Mouse (Mus musculus) frontal cortex, postnatal 10 days (tissue): ENCODE results near the gene Cyp21a1.
A peak's percentile ranks its signal among the peaks of the same experiment; 100 is the strongest.
"Not testable (repeated sequence)": the region's sequence is repeated elsewhere in the genome, so short reads cannot be mapped to it uniquely, and the experiment has no call there.

Experiments
- DNase-seq, 2 experiments: peaks; one replicate each; pipeline ENCODE4 v3.0.0; 2022; ENCODE audit warnings: low spot score in 2 of 2, mixed read lengths in 1 of 2

The Cyp21a1 gene

DNA sequence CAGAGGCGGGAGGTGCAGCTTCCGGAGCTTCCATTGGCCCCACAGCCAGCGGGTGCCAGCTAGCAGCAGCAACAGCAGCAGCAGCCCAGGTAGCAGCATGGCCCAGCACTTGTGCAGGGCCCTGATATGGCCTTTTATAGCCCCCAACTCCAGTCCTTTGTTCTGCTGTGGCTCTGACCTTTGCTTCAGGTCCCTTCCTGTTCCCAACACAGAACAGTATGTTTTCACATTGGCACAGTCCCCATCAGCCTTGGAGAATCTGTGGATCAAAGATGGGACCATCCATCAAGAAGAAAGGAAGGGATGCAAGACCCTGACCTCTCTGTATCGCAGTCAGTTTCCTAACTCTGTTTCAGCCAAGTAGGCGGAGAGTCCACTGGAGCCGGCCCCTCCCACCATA, at the start of gene Cyp21a1:
TSS of gene Cyp21a1 (minus strand) at position 261 of the 400 bp plus-strand sequence.
- not testable (repeated sequence) for DNase-seq

DNA sequence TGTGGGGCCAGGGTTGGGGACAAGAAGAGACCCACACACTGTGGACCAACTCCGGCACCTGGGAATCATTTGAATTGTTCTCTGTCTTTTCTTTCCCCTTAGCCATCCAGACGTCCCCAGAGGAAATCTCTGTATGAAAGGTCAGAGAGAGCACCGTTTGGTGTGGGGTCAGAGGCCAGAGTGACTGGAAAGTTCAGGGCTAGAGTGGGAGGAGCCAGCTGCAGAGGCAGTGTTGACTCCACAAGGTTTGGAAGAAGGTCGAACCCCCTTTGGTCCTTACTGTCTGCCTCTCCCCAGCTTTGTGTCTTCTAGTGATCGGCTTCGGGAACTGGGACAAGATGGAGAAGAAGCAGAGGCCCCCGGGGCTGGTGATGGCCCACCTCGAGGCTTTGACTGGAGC, 49.1 kb upstream of the Cyp21a1 start:
- DNase-seq: no peak

DNA sequence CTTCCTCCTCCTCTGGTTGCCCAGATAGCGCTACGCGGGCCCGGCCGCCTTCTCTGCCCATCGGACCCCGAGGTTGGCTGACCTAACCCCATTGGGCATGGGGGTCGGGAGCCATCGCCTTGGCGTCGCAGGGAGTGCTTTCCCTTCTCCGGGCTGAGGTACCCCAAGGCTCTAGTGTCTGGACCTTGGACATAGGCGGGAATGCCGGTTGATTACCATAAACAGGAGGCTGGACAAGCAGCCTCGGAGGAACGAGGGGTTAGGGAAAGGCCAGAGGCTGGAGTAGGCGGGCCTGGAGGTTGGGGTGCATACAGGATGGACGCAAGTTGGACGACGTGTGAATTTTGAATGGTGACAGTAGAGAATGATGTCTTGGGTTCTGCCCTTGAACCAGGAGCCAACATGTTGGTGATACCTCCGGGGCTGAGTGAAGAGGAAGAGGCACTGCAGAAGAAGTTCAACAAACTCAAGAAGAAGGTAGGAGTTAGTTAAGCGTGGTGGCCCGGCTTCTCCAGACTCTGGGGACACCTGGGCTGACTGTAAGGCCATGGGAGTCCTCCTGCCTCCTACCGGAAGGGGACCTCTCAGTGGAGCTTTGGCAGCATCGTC, 46.3 kb upstream of the Cyp21a1 start:
- peak in 1 of 2 experiments; percentile 42 for DNase-seq

DNA sequence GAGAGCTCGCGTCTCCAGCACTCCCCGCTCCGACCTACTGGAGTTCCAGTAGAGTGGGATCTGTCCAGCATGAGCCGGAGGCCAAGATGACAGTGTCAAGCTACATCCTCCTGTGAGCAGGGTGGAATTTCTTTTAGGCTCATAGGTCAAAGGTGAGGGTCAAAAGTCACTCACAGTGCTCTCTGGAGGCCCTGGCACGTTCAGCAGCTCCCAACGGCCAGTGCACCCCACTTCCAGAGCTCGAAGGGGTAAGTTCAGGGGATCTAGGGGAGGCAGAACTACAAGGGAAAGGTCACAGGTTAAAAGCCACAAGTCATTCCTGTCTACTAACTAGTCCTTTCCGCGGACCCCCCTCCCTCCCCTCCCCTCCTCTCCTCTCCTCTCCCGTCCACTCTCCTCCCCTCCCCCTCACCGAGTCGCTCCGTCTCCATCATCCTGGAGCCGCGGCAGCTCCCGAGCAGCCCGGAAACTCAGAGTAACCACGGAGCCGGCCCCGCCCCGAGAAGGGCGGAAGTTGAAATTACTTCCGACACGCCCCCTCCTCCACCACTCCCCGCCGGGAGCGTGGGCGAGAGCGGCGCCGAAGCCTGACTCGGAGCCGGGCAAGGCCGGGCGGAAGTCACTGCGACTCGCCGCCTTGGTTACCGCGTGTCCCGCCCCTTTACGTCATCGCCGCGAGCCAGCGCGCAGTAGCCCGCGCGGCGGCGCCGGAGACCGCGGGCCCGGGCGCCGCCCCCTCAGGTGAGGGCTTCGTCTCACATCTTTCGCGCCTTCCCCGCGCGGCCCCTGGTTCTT, 45.6 kb upstream of the Cyp21a1 start, which contains the start of the genes Skiv2l and Nelfe:
TSS of gene Skiv2l (minus strand) at position 489 of the 795 bp plus-strand sequence.
TSS of gene Nelfe (plus strand) at position 670 of the 795 bp plus-strand sequence.
- peak; percentile 98 for DNase-seq

DNA sequence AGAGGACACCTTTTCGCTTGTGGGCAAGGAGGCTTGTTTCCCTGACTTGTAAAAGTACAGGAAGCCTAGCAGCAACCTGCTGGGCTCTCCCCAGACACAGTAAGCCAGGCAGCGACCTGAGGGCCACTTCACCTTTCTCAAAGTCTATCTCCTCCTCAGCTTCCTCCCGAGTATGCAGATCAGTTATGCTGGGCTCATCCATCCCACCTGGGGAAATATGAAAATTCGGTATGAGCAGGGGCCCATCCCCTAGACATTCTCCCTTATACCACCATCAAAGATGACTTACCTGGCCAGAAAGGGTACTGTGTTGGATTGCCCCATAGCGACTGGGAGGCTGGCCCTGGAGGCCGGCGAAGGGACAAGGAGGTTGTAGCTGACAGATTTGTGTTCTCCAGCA, 43.3 kb upstream of the Cyp21a1 start:
- no peak for DNase-seq

DNA sequence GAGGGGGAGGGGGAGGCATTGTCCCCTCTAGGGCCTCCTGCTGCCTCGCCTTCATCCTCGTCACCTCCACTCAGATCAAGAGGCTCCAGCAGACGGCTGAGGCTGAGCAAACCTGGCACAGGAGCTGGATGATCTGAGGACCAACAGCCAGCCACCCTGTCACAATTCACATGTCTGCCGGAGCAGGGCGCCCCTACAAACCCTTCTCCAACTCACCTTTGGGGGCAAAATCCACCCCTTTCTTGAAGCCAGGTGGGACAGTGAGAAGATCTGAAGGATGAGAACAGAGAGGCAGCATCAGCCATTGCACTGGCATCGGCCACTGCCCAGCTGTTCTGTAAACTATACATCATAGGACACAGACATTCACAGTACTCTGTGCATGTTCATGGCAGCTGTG, 42.8 kb upstream of the Cyp21a1 start:
- no peak for DNase-seq

DNA sequence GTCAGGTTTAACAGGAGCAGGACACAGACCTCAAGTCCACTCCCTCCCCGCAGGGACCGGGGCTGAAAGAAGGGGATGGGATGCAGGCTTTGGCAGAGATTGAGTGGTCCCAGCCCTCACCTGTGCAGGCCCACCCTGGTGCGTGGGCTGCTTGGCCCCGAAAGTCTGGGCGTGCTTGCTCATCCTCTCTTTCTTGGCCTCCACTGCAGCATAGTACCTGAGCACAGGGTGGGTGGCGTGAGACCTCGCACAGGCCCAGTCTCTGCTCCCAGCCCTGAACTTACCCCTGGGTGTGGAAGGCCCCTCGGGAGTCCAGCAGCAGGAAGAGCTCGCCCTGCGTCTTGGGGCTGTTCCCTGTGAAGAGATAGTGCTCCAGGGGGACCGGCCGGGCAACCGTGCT, 40.5 kb upstream of the Cyp21a1 start:
- DNase-seq: no peak

DNA sequence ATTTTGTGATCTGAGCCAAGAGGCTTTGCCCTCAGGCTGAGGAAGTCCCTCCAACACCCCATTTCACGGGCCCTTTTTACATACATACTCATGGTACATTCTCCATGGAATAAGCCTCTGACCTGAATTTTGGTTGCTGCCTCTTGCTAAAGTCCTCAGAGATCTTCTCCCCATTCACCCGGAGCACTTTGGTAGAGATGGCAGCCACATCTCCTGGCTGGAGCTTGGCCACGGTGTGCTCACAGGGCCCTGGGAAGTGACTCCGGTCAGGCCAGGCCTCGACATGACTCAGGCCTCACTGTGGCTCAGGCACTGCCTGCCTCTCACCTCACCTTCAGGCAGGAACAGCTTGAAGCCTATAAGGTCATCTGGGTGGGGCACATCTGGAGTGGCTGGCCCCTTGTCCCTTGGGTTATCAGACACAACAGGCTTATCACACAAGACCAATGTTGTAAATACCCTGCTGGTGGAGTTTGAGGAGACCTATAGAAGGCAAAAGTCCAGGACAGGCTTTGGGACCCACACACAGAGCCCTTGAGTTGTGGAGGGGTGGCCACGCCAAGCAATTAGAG, 36.5 kb upstream of the Cyp21a1 start:
- no peak for DNase-seq

DNA sequence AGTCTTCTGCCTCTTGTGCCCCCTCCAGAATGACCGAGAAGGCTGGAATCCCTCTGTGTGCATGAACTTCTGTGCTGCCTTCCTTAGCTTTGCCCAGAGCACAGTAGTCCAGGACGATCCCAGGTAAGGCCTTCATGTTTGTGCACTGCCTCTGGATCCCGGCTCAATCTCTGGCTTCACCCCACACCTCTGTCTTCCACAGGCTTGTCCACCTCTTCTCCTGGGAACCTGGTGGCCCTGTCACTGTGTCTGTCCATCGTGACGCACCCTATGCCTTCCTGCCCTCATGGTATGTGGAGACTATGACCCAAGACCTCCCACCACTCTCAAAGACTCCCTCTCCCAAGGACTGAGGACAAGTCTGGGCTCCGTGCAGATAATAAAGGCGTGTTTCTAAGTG, 34.4 kb upstream of the Cyp21a1 start:
- DNase-seq: no peak

DNA sequence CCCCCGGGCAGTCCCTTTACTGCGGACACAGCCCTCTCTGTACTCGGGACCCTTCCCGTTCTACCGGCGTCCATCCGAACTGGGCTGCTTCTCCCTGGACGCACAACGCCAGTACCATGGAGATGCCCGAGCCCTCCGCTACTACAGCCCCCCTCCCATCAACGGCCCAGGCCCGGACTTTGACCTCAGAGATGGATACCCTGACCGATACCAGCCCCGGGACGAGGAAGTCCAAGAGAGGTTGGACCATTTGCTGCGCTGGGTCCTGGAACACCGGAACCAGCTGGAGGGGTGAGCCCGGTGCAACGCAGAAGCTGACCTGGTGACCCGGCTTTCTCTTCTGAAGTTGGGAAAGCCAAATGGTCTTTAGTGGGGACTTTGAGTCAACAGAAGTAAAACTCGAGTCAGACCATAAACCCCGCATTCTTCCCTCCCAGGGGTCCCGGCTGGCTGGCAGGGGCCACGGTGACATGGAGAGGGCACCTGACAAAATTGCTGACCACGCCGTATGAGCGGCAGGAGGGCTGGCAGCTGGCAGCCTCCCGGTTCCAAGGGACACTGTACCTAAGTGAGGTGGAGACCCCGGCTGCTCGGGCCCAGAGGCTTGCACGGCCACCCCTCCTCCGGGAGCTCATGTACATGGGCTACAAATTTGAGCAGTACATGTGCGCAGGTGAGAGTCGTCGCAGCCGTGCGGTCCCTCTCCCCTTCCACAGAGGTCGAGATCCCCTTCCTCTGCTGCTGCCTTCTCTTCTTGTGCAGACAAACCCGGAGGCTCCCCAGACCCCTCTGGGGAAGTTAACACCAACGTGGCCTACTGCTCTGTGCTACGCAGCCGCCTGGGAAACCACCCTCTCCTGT, 33.3 kb upstream of the Cyp21a1 start:
- peak in 1 of 2 experiments; percentile 24 for DNase-seq

DNA sequence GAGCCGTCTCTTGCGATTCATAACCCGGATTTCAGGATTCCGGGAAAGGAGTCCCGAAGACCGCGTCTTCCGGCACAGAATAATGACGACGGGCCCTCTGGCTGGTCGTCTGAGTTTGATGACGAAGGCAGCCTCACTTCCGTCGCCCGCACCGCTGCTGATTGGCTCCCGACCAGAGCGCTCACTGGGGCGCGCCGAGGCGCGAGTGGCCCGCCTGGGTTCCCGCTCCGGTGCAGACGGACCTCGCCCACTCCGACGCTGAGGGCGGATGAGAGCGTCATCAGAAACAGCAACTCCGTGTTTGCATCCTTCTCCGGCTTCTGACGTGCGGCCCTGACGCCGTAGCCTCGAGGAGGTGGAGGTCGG, 32.5 kb upstream of the Cyp21a1 start, which contains the start of the genes Stk19 and Dxo:
TSS of gene Stk19 (minus strand) at position 90 of the 366 bp plus-strand sequence.
TSS of gene Dxo (plus strand) at position 164 of the 366 bp plus-strand sequence.
- peak; percentile 95 to 98 for DNase-seq

DNA sequence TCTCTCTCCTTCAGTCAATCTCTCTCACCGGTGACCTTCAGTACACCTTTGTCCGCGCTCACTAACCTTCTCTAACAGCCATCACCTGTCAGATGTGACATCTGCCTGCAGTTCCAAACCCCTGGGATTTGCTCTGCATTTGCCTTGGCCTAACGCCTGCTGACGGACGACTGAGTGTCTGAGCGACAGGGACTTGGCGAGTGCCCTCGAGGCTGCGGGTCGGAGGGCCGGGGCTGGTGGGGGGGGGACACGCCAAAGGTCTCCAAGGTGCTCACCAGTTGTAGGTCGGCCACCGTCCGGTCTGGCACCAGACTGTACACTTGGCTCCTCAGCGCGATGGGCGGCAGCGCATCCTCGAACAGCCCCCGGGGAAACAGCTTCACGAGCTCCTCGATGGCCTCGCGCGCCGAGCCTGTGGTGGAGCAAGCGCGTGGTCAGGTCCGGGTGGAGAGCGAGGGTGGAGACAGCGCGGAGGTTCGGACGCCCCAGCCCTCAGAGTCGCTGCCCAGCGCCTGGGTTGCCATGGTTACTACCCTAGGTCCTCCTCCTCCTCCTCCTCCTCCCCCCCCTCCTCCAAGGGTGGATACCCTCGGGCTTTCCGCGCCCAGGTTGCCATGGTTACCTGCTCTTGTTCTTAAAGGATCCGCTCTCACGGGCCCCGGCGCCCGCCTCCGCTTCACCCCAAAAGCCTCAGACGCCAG, 31.9 kb upstream of the Cyp21a1 start:
- no peak for DNase-seq

DNA sequence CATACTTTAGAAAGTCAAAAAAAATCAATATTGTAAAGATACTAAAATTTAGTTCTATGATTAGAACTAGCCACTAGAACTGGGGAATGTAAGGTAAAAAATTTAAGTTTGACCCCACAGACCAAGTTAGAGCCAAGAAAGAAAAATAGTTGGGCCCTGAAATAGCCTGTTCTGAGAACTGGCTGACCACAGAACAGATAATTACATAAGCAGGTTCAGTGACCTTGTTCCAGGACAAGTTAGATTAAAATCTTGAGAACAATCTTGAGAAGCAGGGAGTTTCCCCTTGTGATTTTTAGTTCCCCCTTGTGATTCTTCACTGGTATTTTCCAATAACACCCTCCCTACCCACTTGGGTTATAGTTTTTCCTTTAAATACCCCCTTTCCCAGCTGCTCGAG, 26.4 kb upstream of the Cyp21a1 start:
- not testable (repeated sequence) for DNase-seq

DNA sequence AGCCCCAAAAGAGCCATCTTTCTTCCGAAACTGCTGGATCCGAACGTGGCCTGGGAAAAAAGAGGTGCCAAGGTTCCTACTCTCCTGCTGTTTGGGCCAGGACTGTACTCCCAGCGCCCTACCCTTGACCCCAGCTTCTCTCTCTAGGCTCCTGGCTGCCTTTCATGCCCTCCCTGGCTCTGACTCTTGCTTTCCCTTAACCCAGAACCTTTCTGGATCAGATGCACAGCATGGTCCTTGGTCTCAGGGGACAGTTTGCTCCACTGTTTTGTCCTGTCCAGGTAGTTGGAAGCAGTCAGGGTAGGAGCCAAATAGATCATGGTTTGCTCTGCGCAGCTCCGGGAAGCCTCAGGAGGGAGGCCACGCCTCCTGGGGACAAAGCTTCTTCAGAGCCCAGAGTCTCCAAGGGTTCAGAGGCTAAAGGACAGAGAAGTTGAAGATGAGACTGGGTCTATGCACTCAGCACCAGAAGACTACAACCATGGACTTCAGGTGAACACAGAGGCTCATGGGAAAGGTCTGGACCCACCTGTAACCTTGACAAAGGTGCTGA, 10.5 kb upstream of the Cyp21a1 start:
- no peak for DNase-seq

DNA sequence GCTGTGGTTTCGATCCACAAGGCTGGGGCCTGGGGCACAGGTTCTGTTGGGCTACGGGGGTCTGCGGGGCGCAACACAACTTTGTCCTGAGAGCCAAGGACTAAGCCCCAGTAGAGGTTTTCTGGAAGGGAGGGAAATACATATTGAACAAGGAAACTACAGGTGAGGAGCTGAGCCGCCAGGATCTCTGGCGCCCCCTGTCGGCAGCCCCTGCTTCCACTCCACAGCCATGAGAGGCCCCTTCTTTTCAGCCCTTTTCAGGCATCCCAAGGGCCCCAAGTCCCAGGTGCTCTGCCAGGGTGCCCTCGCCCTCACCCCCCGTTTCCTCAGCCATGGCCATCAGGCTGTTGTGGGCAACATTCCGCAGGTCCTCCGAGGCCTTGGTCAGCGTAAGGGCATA, 9.4 kb upstream of the Cyp21a1 start:
- DNase-seq: peak in 1 of 2 experiments; percentile 21

DNA sequence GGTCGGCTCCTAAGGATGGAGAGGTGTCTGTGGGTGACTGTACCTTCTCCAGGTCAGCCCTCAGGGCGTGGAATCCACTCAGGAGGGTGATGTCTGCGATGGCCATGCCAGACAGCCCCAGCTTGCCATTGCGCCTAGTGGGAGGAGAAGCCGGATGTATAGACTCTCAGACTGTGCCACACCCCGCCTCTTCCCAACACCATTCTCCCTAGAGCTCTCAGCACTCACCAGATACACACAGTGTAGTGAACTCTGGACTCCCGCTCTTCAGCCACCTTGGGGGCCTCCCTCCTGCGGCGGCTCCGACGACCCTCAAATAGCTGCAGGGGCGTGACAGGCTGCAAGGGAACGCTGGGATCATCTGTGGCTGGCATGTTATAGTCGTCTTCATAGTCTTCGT, 6.9 kb upstream of the Cyp21a1 start:
- DNase-seq: no peak

DNA sequence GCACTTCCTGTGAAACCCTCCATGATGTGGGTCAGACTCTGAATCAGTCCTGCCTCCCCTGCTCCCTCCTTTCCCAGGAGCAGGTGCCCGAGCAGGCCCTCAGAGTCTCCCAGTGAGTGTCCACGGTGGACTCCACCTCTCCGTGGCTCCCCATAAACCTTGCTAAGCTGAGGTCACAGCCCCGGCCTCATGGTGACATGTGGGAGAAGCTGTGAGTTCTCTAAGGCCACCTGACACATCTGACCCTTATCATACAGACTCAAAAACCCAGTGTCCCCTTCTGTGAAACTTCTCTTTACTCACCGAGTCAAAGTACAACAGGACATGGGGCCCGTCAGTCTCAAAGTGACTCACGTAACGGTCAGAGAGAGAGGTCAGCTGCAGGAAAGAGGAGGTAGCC, 6.5 kb upstream of the Cyp21a1 start:
- DNase-seq: not testable (repeated sequence)

DNA sequence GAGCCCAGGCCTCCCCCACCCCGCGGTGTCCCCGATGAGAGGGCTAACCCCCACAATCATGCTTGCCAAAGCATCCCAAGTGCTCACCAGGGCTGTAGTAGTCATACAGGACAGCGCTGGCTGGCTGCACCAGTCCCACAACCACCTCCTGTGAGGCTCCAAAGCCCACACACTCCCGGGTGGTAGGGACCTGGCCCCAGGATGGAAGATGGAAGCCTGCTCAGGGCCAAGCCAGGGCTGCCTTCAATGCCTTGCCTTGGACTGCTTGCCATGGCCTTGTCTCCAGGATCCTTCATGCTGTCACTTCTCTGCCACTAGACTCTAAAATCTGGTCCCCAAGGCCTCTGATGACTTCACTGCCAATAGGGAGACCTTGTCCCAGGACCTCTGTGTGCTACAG, 6.0 kb upstream of the Cyp21a1 start:
- DNase-seq: not testable (repeated sequence)

DNA sequence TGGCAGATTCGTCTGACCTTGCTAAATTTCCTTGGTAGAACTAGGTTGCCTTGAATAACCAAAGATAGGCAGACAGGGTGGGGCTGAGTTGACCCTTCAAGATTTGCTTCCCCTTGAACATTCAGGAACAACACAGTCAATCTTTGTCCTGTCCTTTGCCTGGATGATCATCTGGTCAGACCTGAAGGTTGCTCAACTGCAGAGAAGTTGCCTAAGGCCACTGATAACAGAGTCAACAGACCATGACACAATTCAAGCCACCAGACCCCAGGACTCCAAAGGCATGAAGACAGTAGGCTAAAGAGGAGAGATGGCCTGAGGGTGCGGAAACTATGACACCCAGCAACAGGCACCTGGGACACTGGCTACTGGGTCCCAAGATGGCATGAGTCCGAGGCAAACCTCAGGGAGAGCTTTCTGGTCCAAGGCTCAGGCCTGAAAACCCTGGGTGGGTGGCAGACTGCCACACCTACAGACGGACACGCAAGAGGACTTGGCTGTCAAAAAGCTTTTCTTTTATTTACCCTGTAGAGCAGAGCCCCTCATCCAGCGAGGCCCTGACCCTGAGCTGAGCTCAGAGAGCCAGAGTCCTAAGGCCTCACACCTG, 4.3 kb upstream of the Cyp21a1 start:
- no peak for DNase-seq

DNA sequence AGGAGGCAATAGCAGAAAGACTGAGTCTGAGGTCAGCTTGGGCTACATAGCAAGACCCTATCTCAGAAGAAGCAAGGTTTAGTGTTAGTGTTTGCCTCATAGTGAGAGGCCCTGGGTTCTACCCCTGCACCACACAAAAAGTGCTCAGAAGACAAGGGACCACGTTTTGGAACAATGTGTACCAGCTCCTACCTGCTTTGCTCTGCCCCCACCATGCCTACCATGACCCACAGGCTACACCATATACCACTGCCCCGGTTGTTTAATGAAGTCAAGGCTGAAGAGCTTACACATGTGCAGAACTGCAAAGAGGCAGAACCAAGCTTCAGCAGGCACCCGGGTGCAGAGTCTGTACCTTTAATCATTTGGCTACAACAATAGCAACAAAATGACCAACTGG, 2.8 kb upstream of the Cyp21a1 start:
- no peak for DNase-seq
